ENCODE assay signal across 8 mouse cellular contexts in genomic region chr17:79713276-79713642, GRCm38 (mm10). TPM values are rescaled to one million over a fixed set of nuclear protein-coding genes. Genes with fewer than 3 reads are reported as not detected.
DNase-seq lines count a peak whose midpoint lies in the region; ATAC-seq and TF ChIP-seq lines count a peak whose summit lies in the region.

No protein-coding gene starts in this region.

- TF ChIP-seq CTCF in kidney, adult 2 months (conservative IDR thresholded peaks at IDR 0.05; ENCODE audit: insufficient read depth, insufficient read length, low read depth, low read length): no peak

- DNase-seq in kidney, adult 2 months: no peak
- DNase-seq in kidney, postnatal 36 days: no peak
- peak; percentile 65 for DNase-seq in embryo, embryonic 10 days (ENCODE audit: low spot score)
- DNase-seq in heart, postnatal 4 days: peak; percentile 20
- DNase-seq in right cerebral cortex, adult 2 months (ENCODE audit: low spot score in 2 of 2): no peak
- no peak for DNase-seq in frontal cortex, adult 2 months (ENCODE audit: extremely low spot score in 1 of 2, low spot score in 1 of 2)
- DNase-seq in left cerebral cortex, adult 11 months (ENCODE audit: low spot score): no peak

- H3K4me1 ChIP-seq in kidney, adult 2 months (ENCODE audit: control insufficient read depth, insufficient read depth, low read length): 0 out of 2 replicates have a peak, but pooled peaks cover 2% of the 10 kb centered on the region

- peak; percentile 39 for ATAC-seq in megakaryocyte, adult 5-6 weeks (ENCODE audit: poor library complexity, severe bottlenecking)

- 2% methylated on average over 24 of the region's 24 CpGs for whole genome bisulfite sequencing in kidney, adult 2 months

- no peaks in the 10 kb centered on the region for H3K36me3 ChIP-seq in kidney, adult 2 months (ENCODE audit: control insufficient read depth, insufficient read depth, low read length)

- H3K27ac ChIP-seq in kidney, adult 2 months (ENCODE audit: insufficient read depth, low read depth, low read length): peak overlapping the region; percentile 69

- no peak for TF ChIP-seq POLR2A in kidney, adult 2 months (IDR thresholded peaks at IDR 0.05; ENCODE audit: low read depth, low read length)

- peak overlapping the region; percentile 53 for H3K4me3 ChIP-seq in kidney, adult 2 months (ENCODE audit: insufficient read depth, low read depth, low read length)

- no peaks in the 10 kb centered on the region; the same call in 1 of the 2 replicates for H3K27me3 ChIP-seq in kidney, adult 2 months (replicated peaks; ENCODE audit: control insufficient read depth, insufficient read depth, low read length)

RNA-seq across cellular contexts. Expression of gene Cyp1b1, which starts 1.6 kb away (rescaled TPM):
- 27.0 and 30.9 TPM in 2 replicates for polyA plus RNA-seq in kidney, adult 2 months (2012; rRNA removed)
- total RNA-seq in heart, postnatal 4 days (2021): 1 to 10 TPM; 4.4 to 4.7 TPM
- total RNA-seq in megakaryocyte, adult 5-6 weeks (2015): 0.49 and 0.98 TPM in 2 replicates
- 0.15 and 0.77 TPM in 2 replicates for total RNA-seq in megakaryocyte, adult 5-6 weeks (2017)
- 5.1 and 5.2 TPM in 2 replicates for polyA plus RNA-seq in frontal cortex, adult 2 months (2012; rRNA removed)

Comparison
In these comparisons a context has a peak if more than half of its experiments do, and no peak if none do; other contexts are left out.
1. DNase-seq: peak in embryo, embryonic 10 days (single experiment) and heart, postnatal 4 days (single experiment); none in kidney, adult 2 months (single experiment), kidney, postnatal 36 days (0 of 2), right cerebral cortex, adult 2 months (0 of 2), frontal cortex, adult 2 months (0 of 2) and left cerebral cortex, adult 11 months (single experiment).